Mouse (Mus musculus): ENCODE measurements at regions not wholly inside any gene's neighbourhood (a gene's known extent, or its start where the extent isn't known, plus 50 kb on each side); places are given as distances from the start of the nearest gene placed in this dataset.

DNA sequence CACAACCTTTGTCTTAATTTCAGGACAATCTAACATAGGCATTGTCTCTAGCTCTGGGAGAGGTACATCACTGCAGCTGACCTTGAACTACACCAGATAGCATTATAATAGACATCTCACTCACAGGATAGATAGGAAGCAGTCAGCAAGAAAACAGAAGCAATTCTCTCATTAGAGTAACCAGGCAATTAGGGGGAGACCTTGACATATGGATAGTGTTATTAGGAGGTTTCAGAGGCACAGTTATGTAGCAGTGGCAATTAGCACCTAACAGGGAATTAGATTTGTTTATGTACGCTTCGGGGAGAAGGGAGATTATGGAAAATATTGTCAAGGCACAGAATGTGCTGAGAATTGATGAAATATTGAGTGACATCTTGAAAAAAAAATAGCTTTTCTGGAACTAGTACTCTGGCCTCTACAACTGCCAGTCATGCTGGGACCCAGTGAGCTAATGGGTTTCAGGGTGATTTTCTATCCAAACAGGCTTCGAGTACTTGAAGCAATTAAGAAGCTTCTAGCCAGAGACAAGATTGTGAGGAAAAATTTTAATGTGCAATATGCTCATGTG is 216.8 kb upstream of the Aco1 start:
- Histone ChIP-seq H3K36me3 (ENCODE audit: control insufficient read depth, insufficient read depth, low read length) (no peaks in the 10 kb centered on the region), H3K27me3 (ENCODE audit: control insufficient read depth, insufficient read depth, low read length) (no peaks in the 10 kb centered on the region), H3K27ac (ENCODE audit: control insufficient read depth, insufficient read depth, low read length) (no peak overlapping the region), H3K4me1 (replicated peaks; ENCODE audit: control insufficient read depth, insufficient read depth, low read length) (no peaks in the 10 kb centered on the region), H3K4me3 (ENCODE audit: control insufficient read depth, insufficient read depth, low read length) (no peak overlapping the region)
- 91% methylated on average over 3 of the region's 3 CpGs for WGBS
- DNase-seq: no peak
- TF ChIP-seq CTCF (IDR thresholded peaks at IDR 0.05; ENCODE audit: borderline replicate concordance, control insufficient read depth, extremely low read depth, insufficient read depth, low read length, poor library complexity) (no peak), POLR2A (IDR thresholded peaks at IDR 0.05; ENCODE audit: control insufficient read depth, extremely low read depth, insufficient read depth, low read length, poor library complexity) (no peak)

DNA sequence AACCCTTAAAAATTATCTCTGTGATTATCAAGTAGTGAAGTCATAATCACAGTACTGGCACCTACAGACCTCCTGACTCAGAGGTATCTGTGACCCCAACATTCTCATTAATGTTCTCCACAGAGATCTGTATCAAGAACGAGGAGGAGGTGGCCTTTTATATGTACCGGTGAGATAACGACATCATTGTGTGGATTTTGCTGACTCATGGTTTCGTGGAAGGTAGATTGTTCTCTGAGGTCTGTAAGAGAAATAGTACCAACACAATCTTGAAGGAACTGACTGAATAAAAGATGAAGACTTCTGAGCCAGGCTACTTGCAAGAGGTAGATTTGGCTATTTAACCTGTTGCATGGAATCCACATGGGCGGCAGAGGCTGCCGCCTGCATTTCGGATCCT is 216.3 kb upstream of the Aco1 start:
- TF ChIP-seq CTCF (IDR thresholded peaks at IDR 0.05; ENCODE audit: borderline replicate concordance, control insufficient read depth, extremely low read depth, insufficient read depth, low read length, poor library complexity): no peak
- no peak for TF ChIP-seq POLR2A (IDR thresholded peaks at IDR 0.05; ENCODE audit: control insufficient read depth, extremely low read depth, insufficient read depth, low read length, poor library complexity)
- Histone ChIP-seq H3K4me1 (replicated peaks; ENCODE audit: control insufficient read depth, insufficient read depth, low read length) (no peaks in the 10 kb centered on the region), H3K27ac (ENCODE audit: control insufficient read depth, insufficient read depth, low read length) (no peak overlapping the region), H3K4me3 (ENCODE audit: control insufficient read depth, insufficient read depth, low read length) (no peak overlapping the region), H3K27me3 (ENCODE audit: control insufficient read depth, insufficient read depth, low read length) (no peaks in the 10 kb centered on the region), H3K36me3 (ENCODE audit: control insufficient read depth, insufficient read depth, low read length) (no peaks in the 10 kb centered on the region)
- no peak for DNase-seq
- 92% methylated on average over 7 of the region's 7 CpGs for WGBS

DNA sequence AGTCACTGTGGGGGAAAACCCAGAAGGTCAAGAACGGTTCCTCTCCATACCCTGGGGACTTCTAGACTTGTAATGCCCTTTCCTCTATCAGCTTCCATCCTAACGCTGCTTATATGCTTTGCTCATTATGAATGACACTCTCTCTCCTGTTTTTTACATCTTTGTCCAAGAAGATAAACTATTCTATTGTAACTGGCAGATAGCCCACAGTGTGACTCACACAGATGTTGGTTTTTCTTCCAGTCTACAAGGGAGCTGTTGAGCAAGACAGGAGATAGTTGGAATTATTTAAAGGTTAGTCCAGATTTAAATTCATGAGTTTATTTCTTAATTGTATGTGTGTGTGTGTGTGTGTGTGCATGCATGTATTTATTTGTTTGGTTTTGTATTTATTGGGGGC is 214.4 kb upstream of the Aco1 start:
- no peak for DNase-seq
- Histone ChIP-seq H3K4me3 (ENCODE audit: control insufficient read depth, insufficient read depth, low read length) (no peak overlapping the region), H3K36me3 (ENCODE audit: control insufficient read depth, insufficient read depth, low read length) (no peaks in the 10 kb centered on the region), H3K4me1 (replicated peaks; ENCODE audit: control insufficient read depth, insufficient read depth, low read length) (no peaks in the 10 kb centered on the region), H3K27ac (ENCODE audit: control insufficient read depth, insufficient read depth, low read length) (no peak overlapping the region), H3K27me3 (ENCODE audit: control insufficient read depth, insufficient read depth, low read length) (no peaks in the 10 kb centered on the region)
- 85% methylated on average over 2 of the region's 2 CpGs for WGBS
- TF ChIP-seq CTCF (IDR thresholded peaks at IDR 0.05; ENCODE audit: borderline replicate concordance, control insufficient read depth, extremely low read depth, insufficient read depth, low read length, poor library complexity): no peak
- TF ChIP-seq POLR2A (IDR thresholded peaks at IDR 0.05; ENCODE audit: control insufficient read depth, extremely low read depth, insufficient read depth, low read length, poor library complexity): no peak

DNA sequence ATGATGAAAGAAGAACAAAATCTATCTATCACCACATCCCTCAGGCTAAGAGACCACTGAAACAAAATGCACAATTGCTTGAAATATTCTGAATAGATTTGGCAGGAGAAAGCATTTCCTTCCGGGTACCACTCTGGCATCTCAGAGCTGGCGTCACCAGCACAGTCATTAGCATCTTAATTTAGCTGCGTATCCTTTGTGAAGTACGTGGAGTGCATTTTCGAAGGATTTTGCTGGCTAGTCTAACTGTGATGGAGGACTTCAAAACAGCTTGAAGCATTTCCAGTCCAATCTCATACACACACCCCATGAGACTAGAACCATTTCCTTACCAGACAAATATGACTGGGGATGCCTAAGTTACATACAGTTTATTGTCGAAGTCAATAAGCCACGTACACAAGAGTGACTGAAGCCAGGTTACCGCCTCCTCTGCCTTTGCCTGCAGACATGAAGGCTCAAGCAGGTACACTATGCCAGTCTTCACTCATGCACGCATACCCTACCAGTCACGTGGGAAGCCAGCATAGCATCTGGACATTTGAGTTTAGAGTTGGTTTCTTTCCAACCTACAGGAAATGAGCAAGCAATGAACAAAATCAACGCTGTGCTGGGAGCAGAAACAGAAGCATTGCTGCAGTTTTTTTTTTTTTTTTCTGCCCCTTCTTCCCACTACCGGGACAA is 208.7 kb upstream of the Aco1 start:
- TF ChIP-seq POLR2A (IDR thresholded peaks at IDR 0.05; ENCODE audit: control insufficient read depth, extremely low read depth, insufficient read depth, low read length, poor library complexity): no peak
- no peak for TF ChIP-seq CTCF (IDR thresholded peaks at IDR 0.05; ENCODE audit: borderline replicate concordance, control insufficient read depth, extremely low read depth, insufficient read depth, low read length, poor library complexity)
- no peak for DNase-seq
- H3K4me3 ChIP-seq (ENCODE audit: control insufficient read depth, insufficient read depth, low read length): no peak overlapping the region
- WGBS: 88% methylated on average over 12 of the region's 12 CpGs
- no peaks in the 10 kb centered on the region for H3K36me3 ChIP-seq (ENCODE audit: control insufficient read depth, insufficient read depth, low read length)
- H3K4me1 ChIP-seq (replicated peaks; ENCODE audit: control insufficient read depth, insufficient read depth, low read length): no peaks in the 10 kb centered on the region
- H3K27me3 ChIP-seq (ENCODE audit: control insufficient read depth, insufficient read depth, low read length): no peaks in the 10 kb centered on the region
- no peak overlapping the region for H3K27ac ChIP-seq (ENCODE audit: control insufficient read depth, insufficient read depth, low read length)

DNA sequence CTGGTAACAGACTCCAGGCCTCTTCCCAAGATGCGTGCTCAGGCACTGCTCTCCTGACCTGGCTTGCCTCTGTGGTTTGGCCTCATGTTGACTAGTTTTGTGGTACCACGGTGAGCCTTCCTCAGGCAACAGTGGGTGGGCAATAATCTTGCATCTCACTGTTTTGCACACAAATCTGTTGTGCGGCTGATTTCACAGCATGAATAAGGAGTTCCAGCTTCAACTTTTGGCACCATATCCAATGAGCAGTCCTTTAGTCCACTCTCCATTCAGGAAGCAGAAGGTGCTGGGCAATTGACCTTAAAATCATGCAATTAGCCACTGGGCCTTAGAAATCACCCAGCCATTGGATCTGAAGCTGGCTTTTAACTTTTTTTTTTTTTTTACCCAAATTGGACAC is 184.2 kb upstream of the Aco1 start:
- Histone ChIP-seq H3K27ac (ENCODE audit: control insufficient read depth, insufficient read depth, low read length) (no peak overlapping the region), H3K4me3 (ENCODE audit: control insufficient read depth, insufficient read depth, low read length) (no peak overlapping the region), H3K27me3 (ENCODE audit: control insufficient read depth, insufficient read depth, low read length) (no peaks in the 10 kb centered on the region), H3K36me3 (ENCODE audit: control insufficient read depth, insufficient read depth, low read length) (no peaks in the 10 kb centered on the region), H3K4me1 (replicated peaks; ENCODE audit: control insufficient read depth, insufficient read depth, low read length) (no peaks in the 10 kb centered on the region)
- no peak for DNase-seq
- 91% methylated on average over 3 of the region's 3 CpGs for WGBS
- TF ChIP-seq CTCF (IDR thresholded peaks at IDR 0.05; ENCODE audit: borderline replicate concordance, control insufficient read depth, extremely low read depth, insufficient read depth, low read length, poor library complexity) (no peak), POLR2A (IDR thresholded peaks at IDR 0.05; ENCODE audit: control insufficient read depth, extremely low read depth, insufficient read depth, low read length, poor library complexity) (no peak)

DNA sequence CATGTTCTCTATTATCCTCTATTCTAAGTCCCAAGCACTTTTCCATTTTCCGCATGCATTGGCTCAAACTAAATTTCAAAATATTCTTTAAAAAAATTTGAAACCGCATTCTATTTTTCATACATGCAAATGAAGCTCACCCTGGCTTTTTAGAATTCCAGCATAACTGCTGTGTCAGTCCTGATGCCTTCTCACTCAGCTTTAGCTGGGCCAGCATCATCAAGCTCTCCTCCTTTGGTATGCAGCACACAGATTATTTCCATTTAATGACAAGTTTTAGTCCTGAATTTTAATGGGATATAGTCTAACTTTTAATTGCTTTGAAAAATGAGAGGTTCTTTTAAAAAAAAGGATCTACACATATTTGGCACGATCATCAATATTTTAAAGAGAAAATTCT is 174.9 kb upstream of the Aco1 start:
- H3K36me3 ChIP-seq (ENCODE audit: control insufficient read depth, insufficient read depth, low read length): no peaks in the 10 kb centered on the region
- TF ChIP-seq POLR2A (IDR thresholded peaks at IDR 0.05; ENCODE audit: control insufficient read depth, extremely low read depth, insufficient read depth, low read length, poor library complexity): no peak
- no peak for TF ChIP-seq CTCF (IDR thresholded peaks at IDR 0.05; ENCODE audit: borderline replicate concordance, control insufficient read depth, extremely low read depth, insufficient read depth, low read length, poor library complexity)
- no peak overlapping the region for H3K4me3 ChIP-seq (ENCODE audit: control insufficient read depth, insufficient read depth, low read length)
- no peaks in the 10 kb centered on the region for H3K4me1 ChIP-seq (replicated peaks; ENCODE audit: control insufficient read depth, insufficient read depth, low read length)
- H3K27ac ChIP-seq (ENCODE audit: control insufficient read depth, insufficient read depth, low read length): no peak overlapping the region
- no peaks in the 10 kb centered on the region for H3K27me3 ChIP-seq (ENCODE audit: control insufficient read depth, insufficient read depth, low read length)
- 91% methylated on average over 3 of the region's 3 CpGs for WGBS
- DNase-seq: no peak
